Mouse (Mus musculus): Measurements from ENCODE around the gene Lcmt2.

The Lcmt2 gene

DNA sequence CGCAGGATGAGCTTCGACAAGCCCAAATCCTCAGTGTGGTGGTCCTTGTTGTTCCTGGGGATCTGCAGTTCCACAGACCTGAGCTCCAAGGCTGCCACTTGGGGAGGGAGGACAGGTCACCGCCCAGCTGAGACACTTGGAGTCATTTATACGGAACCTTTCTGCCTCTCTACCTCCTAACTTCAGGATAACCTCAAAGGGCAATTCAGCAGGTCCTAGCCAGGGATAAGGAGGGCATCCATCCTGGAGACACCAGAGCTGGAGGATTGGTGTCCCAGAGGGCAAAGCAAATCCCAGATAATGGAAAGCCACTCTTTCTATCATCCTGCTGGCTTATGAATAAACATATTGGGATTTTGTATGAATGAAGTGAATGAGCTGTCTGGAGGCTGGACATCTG lies 30.8 kb downstream of the Lcmt2 start, which contains the start of gene Tgm7:
TSS of gene Tgm7 (minus strand) at position 101 of the 400 bp plus-strand sequence.
- no peak for DNase-seq

DNA sequence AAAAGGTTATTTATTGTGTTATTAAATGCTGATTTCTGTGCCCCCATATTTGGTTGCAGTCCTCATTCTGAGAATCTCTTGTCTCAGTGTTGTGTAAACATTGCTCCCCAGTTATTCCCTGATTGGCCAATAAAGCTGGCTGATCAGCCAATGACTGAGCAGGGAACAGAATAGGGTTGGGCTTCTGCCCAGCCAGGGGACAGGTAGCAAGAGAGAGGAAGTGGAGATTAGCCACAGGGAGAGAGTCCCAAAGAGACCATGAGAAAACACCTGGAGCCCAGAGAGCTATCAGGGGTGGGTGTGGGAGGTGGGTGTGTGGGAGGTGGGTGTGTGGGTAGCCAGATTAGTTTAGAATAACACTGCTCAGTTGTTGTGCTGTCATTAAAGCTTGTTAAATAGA lies 34.5 kb downstream of the Lcmt2 start:
- peak; percentile 11 for DNase-seq

DNA sequence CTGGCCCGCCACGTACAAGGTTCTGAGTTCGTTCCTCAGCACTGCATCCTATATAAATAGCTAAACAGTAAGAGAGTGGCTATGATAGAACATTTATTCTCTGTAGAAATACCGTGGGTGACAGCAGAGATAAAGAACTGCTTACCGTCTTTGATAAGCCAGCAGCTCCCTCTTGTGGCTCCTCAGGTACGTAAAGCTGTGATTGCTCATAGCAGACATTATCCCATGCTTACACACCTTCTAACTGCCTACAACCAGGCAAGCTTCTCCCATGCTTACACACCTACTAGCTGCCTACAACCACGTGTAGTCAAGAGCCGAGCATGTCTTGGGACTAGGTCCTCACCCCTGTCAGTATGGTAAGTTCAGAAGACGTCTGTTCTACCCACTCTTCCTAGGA lies 38.4 kb downstream of the Lcmt2 start:
- peak; percentile 78 for DNase-seq

DNA sequence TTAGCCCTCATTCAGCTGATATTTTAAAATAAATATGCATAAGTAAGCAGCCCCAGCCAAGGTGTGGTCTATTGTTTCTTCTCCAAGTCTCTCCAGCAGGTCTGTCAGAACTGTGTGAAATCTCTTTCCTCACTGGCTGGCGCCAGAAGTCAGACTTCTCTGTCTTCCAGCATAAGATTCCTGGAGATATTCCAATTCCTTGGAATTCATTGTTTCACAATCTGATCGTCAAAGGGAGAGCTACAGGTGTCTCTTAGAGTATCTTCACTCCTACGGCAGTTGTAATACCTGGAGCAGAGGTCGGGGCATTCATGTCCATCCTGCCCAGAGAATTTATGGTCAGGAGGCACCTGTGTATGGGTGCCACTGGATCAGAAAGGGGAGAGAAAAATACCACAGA lies 50.7 kb downstream of the Lcmt2 start:
- DNase-seq: no peak

DNA sequence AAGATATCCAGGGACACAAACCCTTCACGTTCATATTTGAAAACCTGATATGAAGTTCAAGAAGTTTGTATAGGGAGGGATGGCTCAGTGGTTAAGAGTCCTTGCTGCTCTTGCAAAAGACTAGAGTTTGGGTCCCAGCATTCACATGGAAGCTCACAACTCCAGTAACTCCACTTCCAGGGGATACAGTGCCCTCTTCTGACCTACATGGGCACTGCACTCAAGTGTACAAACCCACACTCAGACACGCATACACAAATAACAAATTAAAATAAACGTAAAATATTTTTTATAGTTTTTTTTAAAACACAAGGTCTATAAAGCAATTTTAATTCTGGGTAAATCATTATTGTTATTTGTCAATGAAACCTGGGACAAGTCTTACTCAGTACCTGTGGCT lies 51.9 kb downstream of the Lcmt2 start:
- peak; percentile 39 for DNase-seq

DNA sequence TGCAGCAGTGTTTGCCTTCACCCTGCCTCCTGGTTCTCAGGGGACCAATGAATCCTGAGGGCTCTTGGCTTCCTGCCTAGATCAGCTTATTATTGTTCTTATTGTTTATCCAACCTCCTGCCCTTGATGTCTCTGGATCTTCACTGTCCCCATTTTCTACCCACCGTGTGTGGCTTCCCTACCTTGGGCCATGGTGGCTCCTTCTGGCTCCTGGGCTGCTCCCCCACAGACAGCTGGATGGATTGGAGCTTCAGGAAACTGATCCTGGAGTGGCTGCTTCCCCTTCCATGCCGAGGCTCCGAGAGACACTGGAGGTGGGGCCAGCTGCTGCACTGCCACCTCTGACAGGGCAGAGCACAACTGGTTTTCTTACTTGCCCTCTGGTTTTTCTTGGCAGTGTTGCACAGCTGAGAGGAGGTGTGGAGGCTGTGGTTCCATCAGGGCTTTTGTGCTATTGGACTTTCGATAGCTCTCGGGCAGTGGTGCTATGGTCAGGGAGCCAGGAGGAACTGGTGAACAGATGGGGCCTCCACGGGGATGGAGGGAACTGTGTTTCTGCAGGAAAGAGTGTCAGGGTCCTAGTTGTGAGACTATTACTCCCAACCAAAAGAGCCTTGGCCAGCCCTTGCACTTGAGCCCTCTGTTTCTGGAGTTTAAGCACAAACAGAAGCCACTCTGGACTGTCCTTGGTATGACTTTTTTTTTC lies 54.8 kb downstream of the Lcmt2 start, which contains the start of gene Tgm5:
TSS of gene Tgm5 (minus strand) at position 362 of the 706 bp plus-strand sequence.
- peak; percentile 72 for DNase-seq

DNA sequence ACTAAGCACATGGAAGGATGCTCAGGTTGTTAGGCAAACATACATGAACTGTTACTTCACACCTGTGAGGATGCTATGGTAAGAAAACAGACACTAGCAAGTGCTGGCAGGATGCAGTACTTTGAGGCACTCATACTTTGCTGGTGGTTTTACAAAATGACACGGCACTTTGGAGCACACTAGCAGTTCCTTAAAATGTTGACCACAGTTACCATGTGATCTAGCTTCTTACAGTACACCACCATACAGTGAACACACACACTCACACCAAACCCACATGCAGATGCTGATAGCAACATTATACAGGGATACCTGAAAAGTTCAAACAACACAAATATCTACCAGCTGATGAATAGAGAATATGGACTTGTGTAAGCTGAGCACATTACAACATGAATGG lies 57.8 kb downstream of the Lcmt2 start:
- DNase-seq: peak; percentile 16
